Mouse (Mus musculus) midbrain, embryonic 11.5 days (tissue): ENCODE results near the gene Tbc1d9b. TPM values are rescaled to one million over a fixed set of nuclear protein-coding genes. Genes with fewer than 3 reads are reported as not detected.

Experiments
- ATAC-seq: fragments of 200-750 bp; cut with Nextera tagmentation; 2 replicates; pipeline ENCODE4 v1.8.0; 2017; ENCODE audit warnings: moderate TSS enrichment, moderate library complexity; ENCODE audit not compliant: low FRiP score
- DNase-seq: peaks from one replicate; pipeline ENCODE4 v3.0.0; 2015; ENCODE audit warnings: low spot score; ENCODE audit errors: missing footprints
- H3K27ac ChIP-seq: fragments of 300-500 bp; sonication (generic); 2 replicates; pipeline ENCODE4 v1.5.1; 2014; ENCODE audit warnings: low read depth, low read length
- H3K27me3 ChIP-seq: fragments of 300-500 bp; sonication (generic); 2 replicates; pipeline ENCODE4 v1.6.1; 2014; ENCODE audit warnings: mild to moderate bottlenecking, low read length, moderate library complexity, mixed read lengths; ENCODE audit not compliant: control insufficient read depth, insufficient read depth
- H3K36me3 ChIP-seq: fragments of 300-500 bp; sonication (generic); 2 replicates; pipeline ENCODE4 v1.6.1; 2014; ENCODE audit warnings: mild to moderate bottlenecking, low read length, moderate library complexity, mixed read lengths; ENCODE audit not compliant: control insufficient read depth, insufficient read depth
- H3K4me1 ChIP-seq: fragments of 300-500 bp; sonication (generic); 2 replicates; pipeline ENCODE4 v1.6.1; 2014; ENCODE audit warnings: low read length; ENCODE audit not compliant: control insufficient read depth, insufficient read depth
- H3K4me2 ChIP-seq: fragments of 300-500 bp; sonication (generic); 2 replicates; pipeline ENCODE4 v1.6.1; 2014; ENCODE audit warnings: mild to moderate bottlenecking, moderate library complexity
- H3K4me3 ChIP-seq: fragments of 300-500 bp; sonication (generic); 2 replicates; pipeline ENCODE4 v1.5.1; 2014; ENCODE audit warnings: low read depth, low read length
- H3K9ac ChIP-seq: fragments of 300-500 bp; sonication (generic); 2 replicates; pipeline ENCODE4 v1.6.1; 2014; ENCODE audit warnings: low read length
- H3K9me3 ChIP-seq: fragments of 300-500 bp; sonication (generic); 2 replicates; pipeline ENCODE4 v1.6.1; 2016; ENCODE audit warnings: low read length; ENCODE audit not compliant: control insufficient read depth
- WGBS: fragments of 180-500 bp; shearing (Covaris S2); extraction: QIAGEN DNeasy Blood & Tissue Kit; methylation state at CpG from one replicate; pipeline ENCODE4 v1.1.7; 2014; 5-methylcytosine and 5-hydroxymethylcytosine counted together
- polyA plus RNA-seq: library from polyadenylated mRNA; unstranded; fragments of >200 nt; fragmentation: Nextera tagmentation; extraction: Ambion mirVana; gene quantifications from 2 replicates; pipeline ENCODE4 v1.2.1, GENCODE M21; 2014

Gene Tbc1d9b
- polyA plus RNA-seq, 1 experiment from 2014 or later = 30.0 TPM

DNA sequence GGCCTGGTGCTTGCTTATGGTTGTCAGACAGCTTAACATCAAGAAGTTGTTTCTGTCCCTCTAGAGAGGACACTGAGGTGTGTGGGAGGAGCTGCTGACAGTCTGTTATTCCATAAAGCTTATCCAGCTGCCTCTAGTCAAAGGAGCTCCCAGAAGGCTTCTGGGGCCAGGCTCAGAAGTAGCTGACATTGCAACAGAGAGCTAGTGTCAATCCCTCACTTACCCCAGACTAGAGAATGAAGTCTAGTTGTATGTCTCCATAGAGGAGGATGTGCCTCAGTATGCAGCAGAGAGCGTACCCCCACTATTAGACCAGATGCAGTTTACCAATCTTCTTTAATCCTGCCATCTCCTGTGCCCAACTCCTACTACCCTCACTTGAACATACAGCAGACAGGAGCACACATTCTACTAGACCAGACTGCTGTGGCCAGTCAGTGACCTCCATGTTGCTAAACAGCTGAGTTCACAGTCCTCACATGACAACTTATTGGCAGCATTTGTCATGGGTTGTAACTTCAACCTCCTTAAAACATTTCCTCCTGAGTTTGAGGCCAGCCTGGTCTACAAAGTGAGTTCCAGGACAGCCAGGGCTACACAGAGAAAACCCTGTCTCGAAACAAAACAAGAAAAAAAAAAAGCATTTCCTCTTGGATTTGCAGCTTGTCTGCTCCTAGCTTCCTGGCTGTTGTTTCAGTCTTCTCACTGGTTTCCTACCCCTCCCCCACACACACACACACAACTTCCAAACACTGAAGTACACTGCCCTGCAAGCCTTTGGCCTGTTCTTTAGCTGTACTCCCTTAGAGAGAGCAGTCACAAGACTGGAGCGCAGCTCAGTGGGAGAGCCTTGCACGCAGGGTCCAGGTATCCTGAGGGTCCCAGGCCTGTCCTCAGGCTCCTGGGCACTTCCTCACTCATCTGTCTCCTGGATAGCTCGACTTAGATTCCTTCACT is 47.6 kb downstream of the Tbc1d9b start:
- H3K4me3 ChIP-seq = no peak overlapping the region
- H3K36me3 ChIP-seq = no peaks in the 10 kb centered on the region
- H3K4me1 ChIP-seq = peaks cover 5% of the 10 kb centered on the region
- no peaks in the 10 kb centered on the region for H3K27me3 ChIP-seq
- WGBS = 82% methylated on average over 5 of the region's 5 CpGs
- no peak overlapping the region for H3K9ac ChIP-seq
- H3K4me2 ChIP-seq = no peak overlapping the region
- DNase-seq = no peak
- H3K9me3 ChIP-seq = no peaks in the 10 kb centered on the region
- H3K27ac ChIP-seq = no peak overlapping the region
- no peak for ATAC-seq

DNA sequence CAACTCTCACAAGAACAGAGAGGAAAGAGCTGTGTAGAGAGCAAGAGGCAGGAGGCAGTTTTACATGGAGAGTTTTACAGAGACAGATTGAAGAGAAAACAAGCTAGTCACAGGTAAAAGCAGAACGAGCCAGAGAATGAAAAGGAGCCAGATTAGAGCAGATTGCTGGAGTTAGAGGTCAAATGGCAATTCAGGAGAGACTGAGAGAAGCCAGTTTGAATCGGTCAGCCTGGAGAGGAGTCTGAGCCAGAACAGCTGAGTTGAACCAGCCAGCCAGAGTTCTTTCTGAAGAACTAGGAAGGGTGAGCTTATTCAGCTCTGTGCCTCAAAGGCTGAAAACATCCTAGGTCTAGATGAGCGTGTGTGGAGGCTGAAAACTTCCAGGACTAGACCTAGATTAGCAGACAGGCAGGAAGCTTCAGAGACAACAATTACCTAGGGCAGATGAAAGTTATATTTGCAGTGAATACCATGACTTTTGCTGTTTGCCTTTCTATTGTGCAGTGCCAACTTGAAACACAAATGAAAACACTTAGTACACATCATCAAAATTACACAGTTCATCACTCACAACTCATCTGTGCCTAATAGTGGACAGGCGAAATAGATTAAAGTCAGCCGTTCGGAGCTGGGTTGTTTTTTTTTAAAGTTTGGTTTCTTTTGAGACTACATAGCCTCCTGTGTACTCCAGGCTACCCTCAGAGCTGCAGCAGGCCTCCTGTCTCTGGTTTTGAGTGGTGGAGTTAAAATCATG is 49.5 kb downstream of the Tbc1d9b start:
- Histone ChIP-seq H3K36me3 (no peaks in the 10 kb centered on the region), H3K4me3 (no peak overlapping the region), H3K4me1 (no peaks in the 10 kb centered on the region), H3K27me3 (no peaks in the 10 kb centered on the region), H3K4me2 (no peak overlapping the region), H3K9ac (no peak overlapping the region), H3K9me3 (no peaks in the 10 kb centered on the region), H3K27ac (no peak overlapping the region)
- 78% methylated on average over 6 of the region's 6 CpGs for WGBS
- DNase-seq = no peak
- no peak for ATAC-seq

DNA sequence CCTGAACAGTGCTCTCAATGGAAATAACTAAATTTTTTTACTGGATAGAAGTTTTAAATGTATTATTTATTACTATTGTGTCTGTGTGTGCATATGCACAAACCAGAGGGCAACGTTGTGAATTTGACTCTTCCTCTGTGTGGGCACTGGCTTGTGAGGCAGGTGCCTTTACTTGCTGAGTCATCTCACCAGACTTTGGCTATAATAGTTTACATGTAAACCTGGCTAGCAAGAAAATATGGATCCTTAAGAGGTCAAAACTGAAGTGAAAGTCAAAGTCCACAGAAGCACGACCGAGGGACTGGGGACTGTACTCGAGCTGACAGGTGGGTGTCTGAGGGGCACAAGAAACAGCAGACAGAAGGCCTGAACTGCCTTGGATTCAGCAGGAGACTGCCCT is 51.5 kb downstream of the Tbc1d9b start:
- ATAC-seq = no peak

DNA sequence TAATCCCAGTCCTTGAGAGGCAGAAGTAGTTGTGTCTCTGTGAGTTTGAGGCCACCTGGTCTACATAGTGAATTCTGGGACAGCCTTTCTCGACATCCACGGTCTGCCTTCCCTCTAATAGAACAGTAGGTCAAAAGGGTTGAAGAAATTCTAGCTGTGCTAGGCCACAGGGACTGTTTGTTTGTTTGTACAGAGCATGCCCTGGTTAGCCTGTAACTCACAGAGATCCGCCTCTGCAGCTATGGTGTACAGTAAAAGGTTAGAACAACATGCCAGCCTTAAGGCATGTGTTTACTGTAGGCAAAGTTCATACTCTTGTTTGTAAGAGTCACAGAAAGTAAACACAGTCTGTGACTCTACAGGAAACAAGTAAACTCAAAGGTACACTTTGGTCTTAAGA is 53.6 kb downstream of the Tbc1d9b start:
- no peak for DNase-seq
- WGBS = 85% methylated on average over 3 of the region's 3 CpGs

More for the DNA sequence above, 51.5 kb downstream of the Tbc1d9b start:
- Histone ChIP-seq H3K9me3 (no peaks in the 10 kb centered on the region), H3K4me2 (no peak overlapping the region), H3K36me3 (no peaks in the 10 kb centered on the region), H3K4me1 (no peaks in the 10 kb centered on the region), H3K27me3 (no peaks in the 10 kb centered on the region), H3K9ac (no peak overlapping the region), H3K27ac (no peak overlapping the region), H3K4me3 (no peak overlapping the region)
- no peak for DNase-seq
- 90% methylated on average over 4 of the region's 4 CpGs for WGBS

DNA sequence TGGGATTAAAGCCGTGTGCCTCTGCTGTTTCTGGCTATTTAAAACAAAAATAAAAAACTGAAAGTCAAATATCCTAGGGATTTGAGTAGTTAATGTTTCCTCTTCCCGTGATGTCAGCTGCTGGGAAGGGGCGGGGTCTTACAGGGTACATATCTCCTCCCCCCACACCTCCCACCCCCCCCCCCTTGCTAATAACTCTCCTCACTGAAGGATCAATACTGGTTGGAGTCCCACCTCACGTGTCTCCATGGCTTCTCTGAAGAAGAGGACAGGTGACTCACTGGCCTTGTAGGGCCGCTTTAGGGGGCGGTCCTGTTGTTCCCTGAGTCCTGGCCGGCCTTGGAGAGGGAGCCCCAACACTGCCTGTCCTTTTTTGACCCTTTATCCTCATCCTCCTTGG is 57.5 kb downstream of the Tbc1d9b start:
- Histone ChIP-seq H3K9ac (no peak overlapping the region), H3K27ac (no peak overlapping the region), H3K9me3 (no peaks in the 10 kb centered on the region), H3K4me3 (no peak overlapping the region), H3K4me2 (no peak overlapping the region), H3K27me3 (no peaks in the 10 kb centered on the region), H3K36me3 (no peaks in the 10 kb centered on the region), H3K4me1 (no peaks in the 10 kb centered on the region)
- WGBS = 80% methylated on average over 7 of the region's 7 CpGs
- ATAC-seq (no peak), DNase-seq (no peak)

More for the DNA sequence above, 53.6 kb downstream of the Tbc1d9b start:
- H3K9ac ChIP-seq = no peak overlapping the region
- no peak for ATAC-seq
- H3K27me3 ChIP-seq = no peaks in the 10 kb centered on the region
- no peak overlapping the region for H3K27ac ChIP-seq
- H3K9me3 ChIP-seq = no peaks in the 10 kb centered on the region
- no peaks in the 10 kb centered on the region for H3K4me1 ChIP-seq
- H3K4me3 ChIP-seq = no peak overlapping the region
- H3K4me2 ChIP-seq = no peak overlapping the region
- H3K36me3 ChIP-seq = no peaks in the 10 kb centered on the region

DNA sequence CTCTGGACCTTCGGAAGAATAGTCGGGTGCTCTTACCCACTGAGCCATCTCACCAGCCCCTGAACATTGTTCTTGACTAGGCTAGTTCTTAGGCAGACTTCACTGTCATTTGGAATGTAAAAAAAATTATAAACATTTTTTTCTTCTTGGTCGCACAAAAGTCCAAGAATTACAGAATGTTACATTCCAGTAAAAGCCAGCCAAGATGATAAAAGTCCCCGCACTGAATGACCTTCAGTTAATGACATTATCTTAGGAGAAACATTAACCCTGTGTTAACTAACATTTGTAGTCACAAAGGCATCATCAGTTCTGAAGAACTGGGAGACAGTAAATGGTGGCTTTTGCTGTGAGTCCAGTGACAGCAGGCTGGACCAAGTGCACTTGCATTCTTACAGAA is 59.2 kb downstream of the Tbc1d9b start:
- Histone ChIP-seq H3K4me1 (no peaks in the 10 kb centered on the region), H3K4me2 (no peak overlapping the region), H3K9me3 (no peaks in the 10 kb centered on the region), H3K9ac (no peak overlapping the region), H3K27me3 (no peaks in the 10 kb centered on the region), H3K4me3 (no peak overlapping the region), H3K36me3 (no peaks in the 10 kb centered on the region), H3K27ac (no peak overlapping the region)
- WGBS = 89% methylated on average over 4 of the region's 4 CpGs
- ATAC-seq (no peak), DNase-seq (no peak)

DNA sequence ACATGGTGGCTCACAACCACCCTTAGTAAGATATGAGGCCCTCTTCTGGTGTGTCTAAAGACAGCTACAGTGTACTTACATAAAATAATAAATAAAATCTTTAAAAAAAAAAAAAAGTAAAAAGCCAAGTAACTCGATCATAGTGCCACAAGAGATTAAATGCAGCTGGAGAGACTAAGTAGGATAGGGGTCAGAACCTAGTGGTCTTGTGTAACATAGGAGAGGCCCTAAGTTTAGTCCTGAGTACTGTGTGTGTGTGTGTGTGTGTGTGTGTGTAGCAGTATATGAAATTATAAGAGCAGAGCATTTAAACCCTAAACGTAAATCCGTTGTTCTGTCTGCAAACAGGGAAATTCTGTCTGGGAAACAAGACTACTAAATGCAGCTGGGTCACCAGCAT is 61.1 kb downstream of the Tbc1d9b start:
- ATAC-seq (no peak), DNase-seq (no peak)
- Histone ChIP-seq H3K27ac (no peak overlapping the region), H3K36me3 (no peaks in the 10 kb centered on the region), H3K4me1 (no peaks in the 10 kb centered on the region), H3K27me3 (no peaks in the 10 kb centered on the region), H3K4me3 (no peak overlapping the region), H3K9me3 (no peaks in the 10 kb centered on the region), H3K9ac (no peak overlapping the region), H3K4me2 (no peak overlapping the region)
- 89% methylated on average over 3 of the region's 3 CpGs for WGBS

DNA sequence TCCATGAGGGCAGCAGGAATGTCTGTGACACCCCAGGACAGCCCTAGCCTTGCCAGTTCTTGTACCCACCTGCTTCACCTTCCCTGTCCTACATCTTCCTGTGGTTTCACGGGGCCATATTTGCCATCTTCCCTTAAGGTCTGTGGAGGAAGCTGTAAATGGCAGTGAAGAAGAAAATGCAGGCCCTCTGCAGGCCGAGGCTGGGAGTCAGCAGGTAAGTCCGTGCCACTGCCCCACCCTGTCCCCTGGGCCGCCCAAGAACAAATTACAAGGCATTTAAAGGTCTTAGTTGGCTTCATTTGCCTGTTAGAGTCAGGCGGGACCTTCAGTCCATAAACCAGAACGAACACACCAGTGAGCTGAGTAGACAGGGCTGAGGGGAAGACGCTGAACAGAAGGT is 62.9 kb downstream of the Tbc1d9b start:
- no peak for ATAC-seq
- no peak for DNase-seq
- Histone ChIP-seq H3K4me2 (no peak overlapping the region), H3K9me3 (no peaks in the 10 kb centered on the region), H3K4me1 (no peaks in the 10 kb centered on the region), H3K9ac (no peak overlapping the region), H3K36me3 (peaks cover 2% of the 10 kb centered on the region; the same call in 1 of the 2 replicates), H3K27me3 (no peaks in the 10 kb centered on the region), H3K27ac (no peak overlapping the region), H3K4me3 (no peak overlapping the region)
- WGBS = 80% methylated on average over 7 of the region's 7 CpGs

DNA sequence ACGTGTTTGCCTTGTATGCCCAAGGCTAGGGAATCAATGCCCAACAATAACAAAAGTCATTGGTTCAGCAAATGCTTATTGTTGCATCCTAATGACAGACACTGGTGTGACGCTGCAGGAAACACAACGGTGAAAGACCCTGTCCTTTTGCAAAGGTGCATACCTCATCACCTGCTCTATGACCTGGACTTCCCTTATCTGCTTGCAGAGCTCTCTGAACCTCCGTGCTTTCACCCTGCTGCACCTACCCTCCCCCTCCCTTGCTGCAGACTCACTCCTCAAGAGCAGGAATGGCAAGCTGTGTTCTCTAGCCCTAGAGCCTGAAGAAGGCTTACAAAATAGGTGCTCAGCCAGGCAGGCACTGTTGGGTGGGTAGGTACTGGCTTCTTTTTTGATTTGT is 63.6 kb downstream of the Tbc1d9b start:
- no peak for ATAC-seq
- 85% methylated on average over 4 of the region's 4 CpGs for WGBS
- no peak overlapping the region for H3K27ac ChIP-seq

More for the DNA sequence above, 63.6 kb downstream of the Tbc1d9b start:
- no peak overlapping the region for H3K4me3 ChIP-seq
- H3K36me3 ChIP-seq = peaks cover 5% of the 10 kb centered on the region
- H3K9ac ChIP-seq = no peak overlapping the region
- no peaks in the 10 kb centered on the region for H3K9me3 ChIP-seq
- H3K27me3 ChIP-seq = no peaks in the 10 kb centered on the region
- H3K4me1 ChIP-seq = no peaks in the 10 kb centered on the region
- no peak for DNase-seq
- H3K4me2 ChIP-seq = no peak overlapping the region
